Mouse (Mus musculus) intestine, embryonic 16.5 days (tissue): ENCODE measurements around the gene Gm5592. TPM values are rescaled to one million over a fixed set of nuclear protein-coding genes. Genes with fewer than 3 reads are reported as not detected.
"Not testable (repeated sequence)": the region's sequence is repeated elsewhere in the genome, so short reads cannot be mapped to it uniquely, and the experiment has no call there.

Source experiments
- ATAC-seq: fragments of 200-750 bp; cut with Nextera tagmentation; 2 replicates; pipeline ENCODE4 v1.8.0; 2017; ENCODE audit warnings: moderate TSS enrichment, moderate library complexity
- H3K27ac ChIP-seq: fragments of 300-500 bp; sonication (generic); 2 replicates; pipeline ENCODE4 v1.5.1; 2014; ENCODE audit warnings: mild to moderate bottlenecking, low read length
- H3K27me3 ChIP-seq: fragments of 300-500 bp; sonication (generic); replicated peaks from 2 replicates; pipeline ENCODE4 v1.6.1; 2014; ENCODE audit warnings: low read length, control low read depth, mixed read lengths; ENCODE audit not compliant: control insufficient read depth, insufficient read depth
- H3K36me3 ChIP-seq: fragments of 300-500 bp; sonication (generic); 2 replicates; pipeline ENCODE4 v1.6.1; 2014; ENCODE audit warnings: low read length, control low read depth; ENCODE audit not compliant: control insufficient read depth, insufficient read depth
- H3K4me1 ChIP-seq: fragments of 300-500 bp; sonication (generic); 2 replicates; pipeline ENCODE4 v1.6.1; 2014; ENCODE audit warnings: low read length, control low read depth, mixed read lengths; ENCODE audit not compliant: control insufficient read depth, insufficient read depth
- H3K4me2 ChIP-seq: fragments of 300-500 bp; sonication (generic); 2 replicates; pipeline ENCODE4 v1.6.1; 2014; ENCODE audit warnings: low read depth, low read length, control low read depth
- H3K4me3 ChIP-seq: fragments of 300-500 bp; sonication (generic); 2 replicates; pipeline ENCODE4 v1.5.1; 2014; ENCODE audit warnings: mild to moderate bottlenecking, low read length
- H3K9ac ChIP-seq: fragments of 300-500 bp; sonication (generic); 2 replicates; pipeline ENCODE4 v1.6.1; 2014; ENCODE audit warnings: low read depth, low read length
- H3K9me3 ChIP-seq: fragments of 300-500 bp; sonication (generic); 2 replicates; pipeline ENCODE4 v1.6.1; 2016; ENCODE audit warnings: low read length, control low read depth; ENCODE audit not compliant: control insufficient read depth
- WGBS: fragments of 180-500 bp; shearing (Covaris S2); extraction: QIAGEN DNeasy Blood & Tissue Kit; methylation state at CpG from one replicate; pipeline ENCODE4 v1.1.7; 2014; 5-methylcytosine and 5-hydroxymethylcytosine counted together
- polyA plus RNA-seq: library from polyadenylated mRNA; unstranded; fragments of >200 nt; fragmentation: Nextera tagmentation; extraction: Ambion mirVana; gene quantifications from 2 replicates; pipeline ENCODE4 v1.2.1, GENCODE M21; 2015

Gm5592 gene
- not detected in 2 replicates for polyA plus RNA-seq

DNA sequence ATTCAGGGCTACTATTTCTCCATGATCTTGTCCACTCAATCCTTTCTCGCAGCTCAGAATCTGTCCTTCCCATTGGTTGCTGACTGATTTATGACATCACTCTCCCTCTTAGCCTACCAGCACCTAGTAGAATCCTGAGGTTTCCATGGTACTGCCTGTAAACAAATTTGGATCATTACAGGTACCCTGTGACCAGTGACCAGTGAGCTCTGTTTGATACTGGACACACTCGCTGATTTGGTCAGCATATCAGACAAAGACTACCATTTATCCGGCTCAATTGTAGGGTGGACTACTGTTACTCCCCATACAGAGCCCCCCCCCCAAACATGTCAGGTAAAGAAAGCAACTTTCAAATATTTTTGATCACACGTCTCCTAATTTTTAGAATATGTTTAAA, at the start of gene Gm5592:
Gm5592 (plus strand) TSS at position 301 of the 400 bp plus-strand sequence.
- H3K9ac ChIP-seq: not testable (repeated sequence)
- WGBS: 90% methylated on average over 4 of the region's 4 CpGs

DNA sequence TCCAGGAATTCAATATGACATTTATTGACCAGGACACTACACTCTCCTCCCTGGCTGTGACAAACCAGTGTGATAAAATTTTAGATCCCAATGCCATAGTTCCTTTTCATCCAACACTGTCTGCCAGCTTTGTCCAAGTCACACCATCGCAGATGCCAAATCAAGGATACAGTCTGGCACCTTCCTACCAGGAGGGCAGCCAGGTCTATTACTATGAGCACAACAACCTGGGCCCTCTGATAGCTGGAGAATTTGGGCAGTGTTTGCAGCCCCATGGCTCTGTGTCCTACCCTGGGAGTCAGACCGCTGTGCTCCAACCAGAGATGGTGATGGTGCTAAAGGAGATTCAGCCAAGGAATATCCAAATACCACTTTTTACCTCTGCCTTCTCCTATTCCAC, 2.2 kb downstream of the Gm5592 start:
- H3K27me3 ChIP-seq, H3K4me3 ChIP-seq, H3K36me3 ChIP-seq, H3K4me1 ChIP-seq, H3K27ac ChIP-seq, H3K9ac ChIP-seq, H3K4me2 ChIP-seq, H3K9me3 ChIP-seq, ATAC-seq: not testable (repeated sequence)
- 93% methylated on average over 2 of the region's 2 CpGs for WGBS

More for the DNA sequence above, at the start of gene Gm5592:
- not testable (repeated sequence) for H3K27ac ChIP-seq, H3K4me2 ChIP-seq, H3K27me3 ChIP-seq, H3K4me3 ChIP-seq, ATAC-seq, H3K4me1 ChIP-seq, H3K9me3 ChIP-seq, H3K36me3 ChIP-seq

DNA sequence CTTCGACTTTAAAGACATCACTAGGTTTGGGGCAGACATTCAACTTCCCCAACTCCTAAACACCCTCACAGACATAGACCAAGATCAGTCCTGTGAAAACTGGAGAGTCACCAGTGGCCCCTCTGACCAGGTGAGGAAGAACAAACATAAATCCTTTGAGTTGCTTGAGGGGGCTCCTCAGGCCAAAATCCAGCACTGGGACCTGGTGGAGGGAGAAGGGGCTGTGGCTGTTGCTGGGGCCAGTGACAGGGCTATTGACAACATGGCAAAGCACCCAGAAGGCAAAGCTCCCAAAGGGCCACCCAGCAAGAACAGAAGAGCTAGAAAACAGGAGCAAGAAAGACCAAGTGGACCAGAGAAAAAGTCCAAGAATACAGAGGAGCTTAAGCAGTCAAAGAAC, 4.2 kb downstream of the Gm5592 start:
- H3K4me2 ChIP-seq, H3K4me1 ChIP-seq, H3K9me3 ChIP-seq, ATAC-seq, H3K27ac ChIP-seq, H3K9ac ChIP-seq, H3K27me3 ChIP-seq, H3K36me3 ChIP-seq, H3K4me3 ChIP-seq: not testable (repeated sequence)
- no CpG with 5 or more reads among the region's 1 CpGs for WGBS

DNA sequence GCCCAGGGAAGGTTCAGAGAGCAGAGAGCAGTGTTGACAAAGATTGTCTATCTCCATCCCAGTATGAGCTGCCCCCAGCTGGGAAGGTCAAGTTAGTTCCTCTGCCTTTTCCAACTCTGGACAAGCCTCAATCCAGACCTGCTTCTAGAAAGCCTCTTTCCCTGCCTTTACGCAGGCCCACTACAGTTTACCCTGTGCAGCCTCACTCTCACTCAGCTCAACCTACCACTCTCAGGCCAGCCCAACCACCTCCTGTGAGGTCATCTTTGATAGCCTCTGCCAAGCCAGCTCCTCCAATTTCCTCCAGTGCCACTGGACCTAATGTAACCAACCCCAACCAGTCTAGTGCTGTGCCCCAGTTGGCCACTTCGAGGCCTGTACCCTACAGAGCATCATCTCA, 4.9 kb downstream of the Gm5592 start:
- not testable (repeated sequence) for H3K36me3 ChIP-seq, H3K9ac ChIP-seq, H3K9me3 ChIP-seq, H3K4me1 ChIP-seq, ATAC-seq, H3K4me2 ChIP-seq, H3K27me3 ChIP-seq, H3K27ac ChIP-seq, H3K4me3 ChIP-seq
- WGBS: 71% methylated on average over 2 of the region's 2 CpGs

DNA sequence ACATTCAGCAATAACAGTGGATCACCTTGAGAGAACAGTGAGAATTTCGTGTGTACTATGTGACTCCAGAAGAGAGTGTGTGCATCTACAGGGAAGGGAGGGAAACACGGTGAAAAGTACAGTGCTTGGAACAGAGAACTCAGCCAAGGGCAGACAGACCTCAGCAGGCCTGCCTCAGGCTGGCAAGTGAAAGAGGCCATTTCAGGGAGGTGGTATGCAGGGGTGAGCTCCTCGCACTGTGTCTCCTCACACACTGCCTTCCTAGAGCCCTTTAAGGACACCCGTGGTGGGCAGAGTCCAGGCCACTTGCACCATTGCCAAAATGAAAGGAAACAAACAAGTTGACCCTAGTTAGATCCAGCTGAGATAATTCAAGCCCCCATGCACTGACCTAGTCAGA, 40.0 kb downstream of the Gm5592 start:
- H3K4me2 ChIP-seq: no peak overlapping the region
- H3K9me3 ChIP-seq: 0 out of 2 replicates have a peak, but pooled peaks cover 2% of the 10 kb centered on the region
- WGBS: 64% methylated on average over 4 of the region's 4 CpGs
- no peak overlapping the region for H3K4me3 ChIP-seq
- ATAC-seq: no peak
- H3K27ac ChIP-seq: no peak overlapping the region
- H3K27me3 ChIP-seq: no peaks in the 10 kb centered on the region
- no peaks in the 10 kb centered on the region for H3K36me3 ChIP-seq
- H3K9ac ChIP-seq: no peak overlapping the region
- H3K4me1 ChIP-seq: no peaks in the 10 kb centered on the region

Other genes with a start within 250 kb of the Gm5592 start
- not detected in 2 replicates for gene 4930433I11Rik, start 166.3 kb upstream of the Gm5592 start, polyA plus RNA-seq
- gene Gm4884, start 121.1 kb upstream of the Gm5592 start, polyA plus RNA-seq: not detected in 2 replicates
- gene AI987944, start 239.5 kb downstream of the Gm5592 start, polyA plus RNA-seq: 11.8 TPM in 2 replicates